Mouse (Mus musculus) liver, embryonic 14.5 days (tissue): ENCODE measurements at regions not wholly inside any gene's neighbourhood (a gene's known extent, or its start where the extent isn't known, plus 50 kb on each side); places are given as distances from the start of the nearest gene placed in this dataset.

Experiments
- CTCF ChIP-seq: IDR thresholded peaks from 2 replicates; pipeline ENCODE4 v1.5.1; 2016; ENCODE audit warnings: antibody characterized with exemption, low read depth, control low read depth
- EP300 ChIP-seq: IDR thresholded peaks from 2 replicates; pipeline ENCODE4 v1.6.1; 2016; ENCODE audit warnings: antibody characterized with exemption, low read depth

GRCm38 (mm10) chr4:56035543-56035942 lies 503.3 kb upstream of the Klf4 start:
- TF ChIP-seq CTCF (no peak), EP300 (no peak)
